Mouse (Mus musculus): ENCODE data around the gene Ehbp1. TPM values are rescaled to one million over a fixed set of nuclear protein-coding genes. Genes with fewer than 3 reads are reported as not detected.

The Ehbp1 gene
- total RNA-seq, 2 experiments from 2014 or later: 103 to 124 TPM

- no peak for DNase-seq
- intact Hi-C loops (cut with DNase I): no loop called here
Observed at GRCm38 (mm10) chr11:22005281-22005870, 336.7 kb downstream of the Ehbp1 start.

- peak in 1 of 2 experiments; percentile 15 for DNase-seq
- intact Hi-C loops (cut with DNase I): no loop called here
Observed at GRCm38 (mm10) chr11:22004331-22004841, 337.7 kb downstream of the Ehbp1 start.

DNA sequence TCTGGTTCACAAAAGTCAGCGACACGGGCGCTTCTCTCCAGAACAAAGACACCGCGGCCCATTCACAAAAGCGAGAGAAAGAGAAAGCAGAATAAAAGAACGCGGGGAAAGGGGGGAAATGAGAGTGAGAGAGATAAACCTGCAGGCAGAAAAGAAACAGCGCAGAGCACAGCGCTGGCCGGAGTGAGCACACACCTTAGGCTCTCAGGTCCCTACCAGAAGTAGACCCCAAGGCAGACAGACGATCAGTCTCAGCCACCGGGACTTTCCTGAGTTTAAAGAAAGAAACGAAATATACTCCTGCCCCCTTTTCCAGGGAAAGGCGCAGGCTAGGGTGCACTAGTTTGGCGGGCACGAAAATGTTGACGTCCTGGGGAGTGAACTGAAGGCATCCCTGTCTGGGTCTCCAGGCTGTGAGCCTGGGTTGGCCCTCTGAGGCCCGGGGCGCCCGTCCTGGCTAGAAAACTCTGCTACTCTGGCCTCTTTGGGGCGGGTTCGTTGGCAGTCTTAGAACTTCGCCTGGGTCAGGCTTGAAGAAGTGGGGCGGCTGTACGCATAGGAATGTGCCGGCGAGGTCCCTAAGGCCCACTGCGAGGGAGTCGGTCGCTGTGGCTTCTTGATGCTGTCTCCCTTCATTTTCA is 338.6 kb downstream of the Ehbp1 start:
- intact Hi-C loops (cut with DNase I): no loop called here
- peak; percentile 21 to 56 for DNase-seq

DNA sequence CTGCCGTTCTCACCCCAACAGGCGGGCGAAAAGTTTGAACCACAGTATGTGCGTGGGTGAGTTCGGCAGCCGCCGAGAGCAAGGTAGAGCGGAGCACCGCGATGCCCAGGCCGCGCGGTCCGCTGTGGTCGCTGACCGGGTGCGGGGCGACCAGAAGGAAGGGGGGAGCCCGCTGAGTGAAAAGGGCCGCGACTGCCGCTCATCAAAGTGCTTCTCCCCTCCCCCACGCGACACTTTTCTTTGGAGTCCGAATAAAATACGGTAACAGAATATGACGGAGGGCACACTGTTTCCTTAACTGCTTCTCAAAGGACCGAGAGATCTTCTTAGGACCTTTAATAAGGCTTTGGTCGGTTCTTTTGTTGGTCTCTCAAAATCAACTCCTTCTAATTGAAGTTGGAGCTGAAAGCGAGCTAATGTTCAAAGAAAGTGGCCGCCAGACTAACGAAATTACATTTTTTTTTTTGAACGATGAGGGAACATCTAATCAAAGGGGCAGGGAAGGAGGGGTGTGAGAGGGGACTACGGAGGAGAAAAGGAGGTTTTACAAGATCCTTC is 339.2 kb downstream of the Ehbp1 start, which contains the start of gene Otx1:
Gene Otx1 (minus strand): TSS at position 115 of the 558 bp plus-strand sequence.
- intact Hi-C loops (cut with DNase I): no loop called here
- DNase-seq: peak in 1 of 2 experiments; percentile 56

DNA sequence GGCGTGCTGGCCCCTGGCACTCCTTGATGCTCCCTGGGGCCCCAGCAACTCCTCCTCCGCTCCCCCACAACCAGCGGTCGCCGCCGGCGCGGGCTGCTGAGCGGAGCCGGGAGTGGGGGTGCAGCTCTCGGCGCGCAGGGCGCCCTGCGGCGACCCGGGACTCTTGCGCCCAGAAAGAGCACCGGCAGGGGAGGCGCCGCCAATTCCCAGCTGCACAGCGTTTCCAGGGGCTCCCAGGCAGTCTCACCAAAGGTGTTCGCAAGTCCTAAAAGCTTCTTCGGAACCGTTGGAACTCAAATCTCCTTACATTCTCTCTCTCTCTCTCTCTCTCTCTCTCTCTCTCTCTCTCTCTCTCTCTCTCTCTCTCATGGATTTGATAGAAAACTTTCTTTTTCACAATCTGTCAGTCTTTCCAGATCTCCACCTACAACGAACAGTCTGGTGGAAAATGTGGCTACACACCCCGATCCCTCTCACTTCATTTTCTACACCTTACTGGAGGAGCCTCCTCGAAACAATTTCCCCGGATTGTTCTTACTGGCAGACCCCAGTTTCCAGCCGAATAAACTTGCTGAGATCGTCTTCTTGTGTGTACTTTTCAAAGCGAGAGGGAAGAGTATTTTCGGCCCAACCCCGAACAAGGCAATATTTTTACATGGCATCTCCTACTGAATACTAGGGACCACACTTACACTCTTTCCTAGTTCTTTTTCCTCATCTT is 339.9 kb downstream of the Ehbp1 start:
- peak; percentile 34 to 55 for DNase-seq
- intact Hi-C loops (cut with DNase I): no loop called here

DNA sequence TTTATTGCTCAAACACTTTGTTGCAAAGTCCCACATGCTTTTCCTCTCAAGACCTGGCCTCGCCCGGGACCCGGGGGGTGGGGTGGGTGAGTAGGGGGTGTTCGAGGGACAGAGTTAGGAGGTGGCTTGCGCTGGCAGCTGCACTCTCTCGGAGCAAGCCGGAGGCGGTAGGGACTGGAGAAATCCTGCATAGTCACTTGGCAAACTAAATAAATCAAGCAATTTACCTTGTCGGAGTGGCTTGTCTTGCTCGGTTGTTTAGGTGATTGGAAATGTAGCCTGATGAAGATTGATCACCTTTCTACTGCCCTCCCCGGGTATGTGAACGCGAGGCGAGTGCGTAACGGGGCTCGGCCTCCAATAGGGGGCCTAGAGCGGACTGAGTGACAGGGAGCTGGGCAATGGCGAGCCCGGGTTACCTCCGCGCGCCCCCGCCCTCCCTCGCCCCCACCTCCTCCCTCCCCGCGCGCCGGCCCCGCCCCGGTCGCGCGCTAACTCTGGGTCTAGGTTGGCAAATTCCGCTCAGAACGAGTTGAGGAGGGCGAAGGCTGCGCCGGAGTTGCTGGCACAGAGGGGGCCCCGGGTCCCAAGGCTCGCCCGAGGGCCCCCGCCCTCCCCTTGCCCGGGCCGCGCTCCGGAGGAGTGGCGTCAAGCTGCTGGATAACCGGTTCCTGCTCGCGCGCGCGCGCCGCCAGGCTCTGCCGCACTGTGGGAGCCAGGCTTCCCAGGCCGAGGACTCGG is 340.6 kb downstream of the Ehbp1 start:
- peak; percentile 25 to 52 for DNase-seq
- intact Hi-C loops (cut with DNase I): no loop called here

DNA sequence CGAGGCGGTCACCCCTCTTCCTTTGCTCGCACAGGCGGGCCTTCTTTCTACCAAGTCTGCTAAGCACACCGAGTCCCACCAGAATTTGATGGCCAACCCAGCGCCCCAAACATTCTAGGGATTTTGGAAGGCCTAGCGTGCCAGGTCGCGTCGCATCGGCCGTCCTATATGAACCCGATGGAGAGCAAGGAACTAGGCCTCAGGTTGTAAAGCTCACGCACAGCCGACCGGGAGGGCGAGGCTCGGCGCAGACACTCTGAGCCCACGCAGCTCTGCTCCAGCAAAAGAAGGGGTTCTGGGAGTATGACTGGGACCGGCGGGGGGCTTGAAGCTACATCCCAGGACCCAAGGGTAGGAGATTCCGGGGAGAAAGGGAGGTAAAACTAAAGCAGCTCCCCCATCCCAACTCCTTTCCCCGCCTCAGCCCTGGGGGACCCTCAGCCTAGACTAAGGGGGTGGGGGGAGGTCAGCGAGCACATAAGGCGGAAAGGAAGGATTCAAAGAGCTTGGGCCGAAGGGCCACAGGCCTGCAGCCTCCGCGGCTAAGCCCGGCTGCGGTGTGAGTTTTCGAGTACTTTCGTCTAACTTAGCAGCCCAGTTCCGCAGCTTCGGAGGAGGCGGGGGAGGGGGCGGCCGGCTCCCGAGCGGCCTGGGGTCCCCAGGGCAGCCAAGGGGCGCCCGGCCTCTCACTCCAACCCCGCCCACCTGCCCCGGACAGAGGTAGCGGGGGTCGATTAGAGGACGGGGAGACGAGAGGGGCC is 341.6 kb downstream of the Ehbp1 start:
- intact Hi-C loops (cut with DNase I): no loop called here
- peak in 1 of 2 experiments; percentile 17 for DNase-seq

DNA sequence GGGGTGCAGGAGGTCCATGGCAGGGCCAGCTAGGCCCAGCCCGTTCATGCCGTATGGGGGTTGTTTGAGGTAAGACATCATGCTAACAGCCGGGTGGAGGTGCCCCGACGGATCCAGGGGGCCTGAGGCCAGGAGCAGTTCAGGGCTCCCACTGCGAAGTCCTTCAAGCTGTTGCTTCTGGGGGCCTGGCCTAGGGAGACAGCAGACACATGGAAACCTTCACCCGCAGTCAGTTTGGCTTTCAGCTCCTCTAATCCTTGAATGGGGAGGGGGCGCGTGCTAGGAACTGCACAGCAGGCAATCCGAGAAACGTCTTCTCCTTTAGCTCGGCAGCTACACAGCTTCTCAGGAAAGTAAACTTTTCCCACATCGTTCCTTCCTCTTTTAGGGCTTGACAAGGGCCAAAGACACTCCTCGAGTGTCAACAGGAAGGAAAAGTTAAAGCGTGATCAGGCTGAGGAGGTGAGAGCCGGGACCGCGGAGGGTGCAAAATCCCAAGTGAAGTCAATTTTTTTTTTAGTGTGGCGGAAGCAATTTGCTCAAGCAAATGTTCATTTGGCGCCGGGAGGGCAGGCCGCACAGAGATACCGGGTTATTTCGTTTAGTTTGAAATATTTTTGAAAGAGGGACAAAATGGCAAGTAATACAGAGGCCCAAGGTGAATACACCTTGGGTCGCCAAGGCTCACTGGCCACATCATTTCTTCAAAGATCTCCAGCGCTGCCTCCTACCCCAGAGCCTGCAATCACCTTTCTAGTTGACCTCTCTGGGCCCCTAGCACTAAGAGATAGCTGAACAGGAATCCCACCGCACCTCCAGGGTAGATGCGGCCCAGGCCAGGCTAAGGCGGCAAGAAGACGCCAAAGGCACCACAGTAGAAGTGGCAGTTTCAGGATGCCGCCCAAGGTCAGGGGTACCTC is 342.4 kb downstream of the Ehbp1 start:
- intact Hi-C loops (cut with DNase I): no loop called here
- DNase-seq: no peak

DNA sequence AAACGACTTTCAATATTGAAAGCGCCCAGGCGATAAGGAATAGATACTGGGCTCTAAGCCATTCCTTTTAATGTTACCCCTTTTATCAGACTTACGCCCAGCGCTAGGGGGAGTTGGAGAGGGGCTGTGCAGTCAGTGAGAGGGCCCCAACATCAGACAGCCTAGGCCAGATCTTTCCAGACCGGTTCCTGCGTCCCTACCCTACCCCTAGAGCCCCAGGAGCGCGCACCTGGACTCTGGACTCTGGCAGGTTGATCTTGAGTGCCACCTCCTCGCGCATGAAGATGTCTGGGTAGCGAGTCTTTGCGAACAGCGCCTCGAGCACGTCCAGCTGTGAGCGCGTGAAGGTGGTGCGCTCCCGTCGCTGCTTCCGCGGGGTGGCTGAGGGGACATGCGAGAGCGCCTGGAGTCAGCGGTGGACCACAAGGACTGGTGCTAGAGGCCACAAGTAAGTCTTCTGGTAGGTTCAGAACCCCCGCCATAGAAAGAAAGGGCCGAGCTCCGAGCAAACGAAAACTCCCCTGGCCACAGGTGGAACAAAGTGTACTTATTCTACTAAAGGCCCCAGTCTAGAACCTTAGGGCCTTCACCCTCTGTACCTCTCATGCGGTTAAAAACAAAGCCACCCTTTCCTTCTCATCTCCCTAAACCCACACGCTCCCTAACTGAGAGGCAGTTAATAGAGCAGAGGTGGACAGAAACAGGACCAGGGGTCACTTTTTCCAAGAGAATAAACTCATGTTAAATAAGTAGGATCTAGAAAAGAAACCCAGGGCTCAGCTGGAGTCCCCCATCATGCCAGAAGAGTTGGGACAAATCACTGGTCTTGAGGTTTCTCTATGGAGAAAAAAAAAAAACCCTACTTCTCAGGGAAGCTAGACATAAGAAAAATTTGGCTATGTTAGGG is 343.7 kb downstream of the Ehbp1 start:
- intact Hi-C loops (cut with DNase I): no loop called here

DNA sequence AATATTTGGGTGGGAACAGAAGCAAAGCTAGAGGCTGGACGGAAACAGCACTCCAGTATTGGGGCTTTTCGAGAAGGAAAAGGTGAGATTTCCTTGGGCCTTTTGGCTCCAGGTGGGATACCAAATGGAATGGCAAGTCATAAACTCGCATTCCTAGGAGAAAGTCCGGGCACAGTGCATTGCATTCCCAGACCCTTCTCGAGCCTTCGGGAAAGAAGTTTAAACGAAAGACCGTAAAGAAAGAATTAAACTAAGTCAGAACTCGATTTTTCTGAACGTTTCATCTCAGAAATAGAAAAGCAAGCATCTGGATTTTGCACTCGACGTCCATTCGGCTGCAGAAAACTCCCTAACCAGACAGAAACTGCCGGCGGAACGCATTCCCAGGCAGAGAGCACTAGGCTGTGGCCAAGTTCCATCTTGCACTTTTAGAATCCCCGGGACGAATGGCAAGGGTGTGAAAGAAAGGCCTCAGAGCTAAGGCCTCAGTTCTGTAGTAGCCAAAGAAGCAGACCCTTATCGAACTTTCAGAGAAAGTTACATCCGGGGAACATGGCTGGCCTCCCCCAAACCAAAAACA is 344.4 kb downstream of the Ehbp1 start:
- DNase-seq: peak; percentile 14 to 31
- intact Hi-C loops (cut with DNase I): no loop called here

More for the DNA sequence above, 343.7 kb downstream of the Ehbp1 start:
- DNase-seq: peak in 1 of 2 experiments; percentile 8

DNA sequence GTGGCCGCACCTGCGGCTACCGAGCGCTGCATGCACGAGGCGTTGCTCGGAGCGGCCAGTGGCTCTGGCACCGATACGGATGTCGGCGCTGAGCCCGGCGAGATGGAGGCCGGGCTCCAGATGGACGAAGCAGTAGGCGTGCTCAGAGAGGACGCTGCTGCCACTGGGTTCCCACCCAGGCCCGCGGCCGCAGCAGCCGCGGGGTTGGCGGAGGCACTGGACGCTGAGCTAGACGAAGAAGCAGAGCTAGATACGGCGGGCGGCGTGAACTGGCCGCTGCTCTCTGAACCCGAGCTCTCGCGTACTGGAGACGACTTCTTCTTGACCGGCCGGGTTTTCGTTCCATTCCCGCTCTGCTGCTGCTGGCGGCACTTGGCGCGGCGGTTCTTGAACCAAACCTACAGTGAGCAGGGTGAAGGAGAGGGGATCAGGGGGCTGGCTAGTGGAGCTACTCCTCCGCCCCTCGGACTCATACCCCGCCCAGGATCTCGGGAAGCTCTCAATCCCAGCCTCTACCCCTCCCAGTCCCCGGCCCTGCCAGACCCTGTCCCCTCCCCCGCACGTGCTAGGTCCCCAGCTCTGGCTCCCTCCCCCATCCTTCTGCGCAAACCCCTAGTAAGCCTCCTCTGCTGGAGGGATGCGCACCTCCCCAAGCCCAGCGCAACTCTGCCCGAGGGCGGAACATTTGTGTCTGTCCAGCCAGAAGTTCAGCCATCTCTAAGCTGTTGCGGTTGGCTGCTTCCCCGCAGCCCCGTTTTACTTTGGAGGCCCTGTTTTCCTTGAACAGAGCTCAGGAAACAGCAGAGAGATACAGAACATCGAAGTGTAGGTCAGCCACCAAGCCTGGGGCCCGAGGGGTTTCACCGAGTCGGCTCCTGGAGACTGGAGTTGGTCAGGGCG is 345.2 kb downstream of the Ehbp1 start:
- intact Hi-C loops (cut with DNase I): no loop called here
- DNase-seq: peak; percentile 31 to 39

DNA sequence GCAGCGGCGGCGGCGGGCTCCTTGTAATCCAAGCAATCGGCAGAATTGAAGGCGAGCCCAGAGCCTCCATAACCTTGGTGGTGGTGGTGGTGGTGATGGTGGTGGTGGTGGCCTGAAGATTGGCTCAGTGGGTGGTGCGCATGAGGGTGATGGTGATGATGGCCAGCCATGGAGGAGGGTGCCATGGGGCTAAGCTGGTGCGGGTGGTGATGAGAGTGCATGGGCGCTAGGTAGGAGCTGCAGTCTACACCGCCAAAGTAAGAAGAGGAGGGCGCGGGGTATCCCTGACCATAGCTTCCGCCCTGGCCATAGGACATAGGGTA is 345.8 kb downstream of the Ehbp1 start:
- intact Hi-C loops (cut with DNase I): no loop called here
- DNase-seq: no peak

- DNase-seq: peak; percentile 9 to 24
- intact Hi-C loops (cut with DNase I): no loop called here
Observed at GRCm38 (mm10) chr11:21995534-21996324, 346.4 kb downstream of the Ehbp1 start.

- peak; percentile 20 to 37 for DNase-seq
Observed at GRCm38 (mm10) chr11:21994377-21995370, 347.4 kb downstream of the Ehbp1 start.

More at GRCm38 (mm10) chr11:21994377-21995370, 347.4 kb downstream of the Ehbp1 start:
- intact Hi-C loops (cut with DNase I): no loop called here

Measured in heart, postnatal 36 days (tissue).